Mouse (Mus musculus): ENCODE measurements around the gene Rpl34. TPM values are rescaled to one million over a fixed set of nuclear protein-coding genes. Genes with fewer than 3 reads are reported as not detected.

Gene Rpl34
- polyA plus RNA-seq, 1 experiment from 2014 or later, result 621 TPM

- no peak for TF ChIP-seq CTCF (IDR thresholded peaks at IDR 0.05)
- in situ Hi-C loops (cut with MboI; ENCODE audit: low pct_unique_long_range_greater_than_20kb), result loop anchor here (5.0 to 10.0 kb wide), 3 partner anchors 599 to 867 kb away; partner anchors contain the start of gene Rrh
- ATAC-seq (peak; percentile 49), DNase-seq (ENCODE audit: low read depth, low spot score) (no peak)
- ChIA-PET POLR2A (interaction anchor here (0.6 to 0.9 kb wide), 2 partner anchors 12 to 592 kb away, joined by 3 read pairs; no protein-coding TSS in a partner anchor), CTCF (interaction anchor here (0.7 to 5.8 kb wide), 10 partner anchors 8 to 598 kb away, joined by 3 to 33 read pairs (median 4); no protein-coding TSS in a partner anchor)
- no peaks in the 10 kb centered on the region for H3K27me3 ChIP-seq
These were observed 38.5 kb downstream of the Rpl34 start for GRCm38 (mm10) chr3:130691596-130692170.

- DNase-seq (ENCODE audit: low read depth, low spot score) (no peak), ATAC-seq (peak; percentile 46)
- H3K27me3 ChIP-seq, result no peaks in the 10 kb centered on the region
- POLR2A ChIA-PET, result interaction anchor here (0.6 to 0.9 kb wide), 2 partner anchors 13 to 591 kb away, joined by 3 read pairs; no protein-coding TSS in a partner anchor
- CTCF ChIA-PET, result interaction anchor here (0.7 to 5.8 kb wide), 10 partner anchors 9 to 597 kb away, joined by 3 to 33 read pairs (median 4); no protein-coding TSS in a partner anchor
- in situ Hi-C loops (cut with MboI; ENCODE audit: low pct_unique_long_range_greater_than_20kb), result loop anchor here (5.0 to 10.0 kb wide), 3 partner anchors 599 to 866 kb away; partner anchors contain the start of gene Rrh
- peak; percentile 71 for TF ChIP-seq CTCF (IDR thresholded peaks at IDR 0.05)
These were observed 39.2 kb downstream of the Rpl34 start for GRCm38 (mm10) chr3:130690834-130691595.

- ChIA-PET CTCF (interaction anchor here (1.3 to 5.8 kb wide), 2 partner anchors 14 to 59 kb away, joined by 3 to 33 read pairs; no protein-coding TSS in a partner anchor), POLR2A (no interaction called here)
- in situ Hi-C loops (cut with MboI; ENCODE audit: low pct_unique_long_range_greater_than_20kb), result loop anchor here (5.0 to 10.0 kb wide), 3 partner anchors 597 to 865 kb away; partner anchors contain the start of gene Rrh
- DNase-seq (ENCODE audit: low read depth, low spot score) (no peak), ATAC-seq (peak; percentile 41)
- no peaks in the 10 kb centered on the region for H3K27me3 ChIP-seq
- TF ChIP-seq CTCF (IDR thresholded peaks at IDR 0.05), result peak; percentile 97
These were observed 40.6 kb downstream of the Rpl34 start for GRCm38 (mm10) chr3:130689630-130690029.

GRCm38 (mm10) chr3:130687051-130687450 is 43.1 kb downstream of the Rpl34 start:
- ChIA-PET POLR2A (no interaction called here), CTCF (interaction anchor here (1.1 kb wide), 1 partner anchor 597 kb away, joined by 3 read pairs; no protein-coding TSS in a partner anchor)
- DNase-seq (ENCODE audit: low read depth, low spot score) (no peak), ATAC-seq (no peak)
- in situ Hi-C loops (cut with MboI; ENCODE audit: low pct_unique_long_range_greater_than_20kb), result no loop called here
- TF ChIP-seq CTCF (IDR thresholded peaks at IDR 0.05), result no peak
- no peaks in the 10 kb centered on the region for H3K27me3 ChIP-seq

GRCm38 (mm10) chr3:130685014-130685366 is 45.2 kb downstream of the Rpl34 start:
- DNase-seq (ENCODE audit: low read depth, low spot score) (no peak), ATAC-seq (peak; percentile 83)
- no peak for TF ChIP-seq CTCF (IDR thresholded peaks at IDR 0.05)
- ChIA-PET CTCF (no interaction called here), POLR2A (no interaction called here)
- no peaks in the 10 kb centered on the region for H3K27me3 ChIP-seq
- in situ Hi-C loops (cut with MboI; ENCODE audit: low pct_unique_long_range_greater_than_20kb), result no loop called here

DNA sequence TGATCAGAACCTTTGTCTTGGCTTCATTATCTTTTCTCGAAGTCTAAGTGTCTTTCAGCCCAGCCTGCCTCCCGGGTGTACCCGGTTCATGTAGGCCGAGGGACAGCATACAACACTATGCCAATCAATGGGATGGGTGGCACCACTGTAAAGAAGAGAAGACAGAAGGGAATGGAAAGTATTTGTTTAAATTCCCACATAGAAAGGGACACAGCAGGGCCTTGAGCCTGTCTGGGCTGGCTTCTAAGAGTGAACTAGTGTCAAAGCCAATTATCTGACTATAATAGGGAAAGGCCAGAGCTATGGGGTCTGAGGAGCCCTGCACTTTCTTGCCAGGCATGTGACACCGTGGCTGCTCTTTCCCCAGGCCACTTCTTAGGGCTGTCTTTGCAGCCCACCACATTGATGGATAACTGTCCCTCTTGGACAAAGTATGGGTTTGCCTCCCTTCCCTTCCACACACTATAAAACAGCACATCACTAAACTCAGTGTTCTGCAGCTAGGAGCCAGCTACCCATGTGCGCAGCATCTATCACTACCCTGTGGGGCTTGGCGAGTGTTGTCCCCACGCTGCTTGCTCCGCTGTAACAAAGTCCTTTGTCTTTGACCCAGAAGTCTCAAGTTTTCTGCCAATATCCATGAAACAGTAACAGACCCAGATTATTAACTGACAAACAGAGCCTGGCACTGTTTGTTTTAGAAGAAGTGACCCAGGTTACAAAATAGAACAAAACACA is 45.8 kb downstream of the Rpl34 start:
- no peak for DNase-seq (ENCODE audit: low read depth, low spot score)
- POLR2A ChIA-PET, result no interaction called here
- no peak for ATAC-seq
- no peaks in the 10 kb centered on the region for H3K27me3 ChIP-seq
- TF ChIP-seq CTCF (IDR thresholded peaks at IDR 0.05), result no peak
- in situ Hi-C loops (cut with MboI; ENCODE audit: low pct_unique_long_range_greater_than_20kb), result no loop called here
- CTCF ChIA-PET, result no interaction called here

- ATAC-seq, result no peak
- no peak for DNase-seq (ENCODE audit: low read depth, low spot score)
- in situ Hi-C loops (cut with MboI; ENCODE audit: low pct_unique_long_range_greater_than_20kb), result no loop called here
These were observed 46.4 kb downstream of the Rpl34 start for GRCm38 (mm10) chr3:130683836-130684235.

DNA sequence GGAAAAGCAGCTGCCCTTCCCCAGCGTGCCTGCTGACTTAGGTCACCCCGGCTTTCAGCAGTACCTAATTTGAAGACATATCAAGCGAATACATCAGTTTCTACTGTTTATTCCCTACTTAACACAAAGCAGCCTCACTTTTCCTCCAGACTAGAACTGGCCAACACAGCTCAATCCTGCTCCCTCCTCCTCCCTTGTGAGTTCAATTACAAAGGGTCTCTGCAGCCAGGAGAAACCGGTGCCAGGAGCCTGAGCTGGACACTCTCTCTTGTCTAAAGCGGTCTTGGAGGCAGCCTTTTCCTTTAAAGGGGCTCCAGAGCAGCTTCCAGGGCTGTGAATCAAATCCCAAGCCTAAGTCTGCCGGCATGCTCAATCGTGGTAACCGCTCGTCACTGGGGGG is 48.0 kb downstream of the Rpl34 start:
- no peaks in the 10 kb centered on the region for H3K27me3 ChIP-seq
- DNase-seq (ENCODE audit: low read depth, low spot score) (no peak), ATAC-seq (no peak)
- ChIA-PET POLR2A (interaction anchor here (0.6 kb wide), 1 partner anchor 438 kb away, joined by 3 read pairs; no protein-coding TSS in a partner anchor), CTCF (interaction anchor here (1.1 to 1.7 kb wide), 4 partner anchors 10 to 561 kb away, joined by 3 to 7 read pairs (median 5); no protein-coding TSS in a partner anchor)
- TF ChIP-seq CTCF (IDR thresholded peaks at IDR 0.05), result no peak
- in situ Hi-C loops (cut with MboI; ENCODE audit: low pct_unique_long_range_greater_than_20kb), result no loop called here

More at GRCm38 (mm10) chr3:130683836-130684235, 46.4 kb downstream of the Rpl34 start:
- H3K27me3 ChIP-seq, result no peaks in the 10 kb centered on the region
- ChIA-PET CTCF (interaction anchor here (1.5 kb wide), 1 partner anchor 563 kb away, joined by 4 read pairs; no protein-coding TSS in a partner anchor), POLR2A (no interaction called here)
- TF ChIP-seq CTCF (IDR thresholded peaks at IDR 0.05), result no peak

DNA sequence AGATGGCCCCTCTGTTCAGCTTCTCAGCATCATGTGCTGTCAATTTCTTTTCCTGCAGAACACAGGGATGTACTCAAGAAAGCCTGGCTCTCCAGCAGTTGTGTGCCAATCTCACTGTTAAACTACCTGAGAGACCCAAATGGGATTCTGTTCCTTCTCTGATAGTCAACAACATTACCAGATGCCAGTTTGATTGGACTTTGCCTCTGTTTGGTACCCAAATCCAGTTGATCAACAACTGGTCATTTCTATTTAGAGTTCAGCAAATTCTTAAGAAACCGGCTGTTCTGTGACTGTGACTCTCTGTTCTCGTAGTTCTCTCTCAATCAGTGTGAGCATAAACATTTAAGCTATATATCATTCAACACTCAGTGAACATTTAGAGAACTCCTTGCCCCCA is 49.0 kb downstream of the Rpl34 start:
- ChIA-PET POLR2A (interaction anchor here (0.5 kb wide), 1 partner anchor 758 kb away, joined by 6 read pairs; no protein-coding TSS in a partner anchor), CTCF (interaction anchor here (1.4 to 1.7 kb wide), 2 partner anchors 9 to 13 kb away, joined by 6 to 7 read pairs; no protein-coding TSS in a partner anchor)
- H3K27me3 ChIP-seq, result no peaks in the 10 kb centered on the region
- in situ Hi-C loops (cut with MboI; ENCODE audit: low pct_unique_long_range_greater_than_20kb), result no loop called here
- no peak for DNase-seq (ENCODE audit: low read depth, low spot score)
- TF ChIP-seq CTCF (IDR thresholded peaks at IDR 0.05), result no peak
- ATAC-seq, result no peak

Data from Patski (cell line).